Mouse (Mus musculus): ENCODE data around the gene Crocc. TPM values are rescaled to one million over a fixed set of nuclear protein-coding genes. Genes with fewer than 3 reads are reported as not detected.

Crocc gene
- polyA plus RNA-seq (2015; fragmentation: Nextera tagmentation; extraction: Ambion mirVana): 3.4 TPM in 2 replicates

GRCm38 (mm10) chr4:141060426-141061301 lies at the start of gene Crocc:
TSS of gene Crocc (minus strand) at chr4:141060550.

GRCm38 (mm10) chr4:141088033-141088432 lies 27.7 kb upstream of the Crocc start, which contains the start of gene Spata21:
TSS of gene Spata21 (plus strand) at chr4:141088333.

GRCm38 (mm10) chr4:141077681-141078509 lies 17.5 kb upstream of the Crocc start, which contains the start of gene Necap2:
TSS of gene Necap2 (minus strand) at chr4:141078357.

GRCm38 (mm10) chr4:141010118-141010517 lies 50.2 kb downstream of the Crocc start, which contains the start of gene Mfap2:
TSS of gene Mfap2 (plus strand) at chr4:141010418.

GRCm38 (mm10) chr4:140986711-140987395 lies 73.5 kb downstream of the Crocc start, which contains the start of gene Atp13a2:
TSS of gene Atp13a2 (plus strand) at chr4:140986873.

Other genes with a start within 250 kb of the Crocc start
- gene Padi3, start 249.9 kb downstream of the Crocc start, polyA plus RNA-seq (2015; fragmentation: Nextera tagmentation; extraction: Ambion mirVana): 0.14 TPM in 1 of 2 replicates, not detected in the other
- gene Padi1, start 214.8 kb downstream of the Crocc start, polyA plus RNA-seq (2015; fragmentation: Nextera tagmentation; extraction: Ambion mirVana): 0.11 TPM in 1 of 2 replicates, not detected in the other
- gene Padi2, start 154.2 kb downstream of the Crocc start, polyA plus RNA-seq (2015; fragmentation: Nextera tagmentation; extraction: Ambion mirVana): 3.7 and 3.8 TPM in 2 replicates
- gene Sdhb, start 99.3 kb downstream of the Crocc start, polyA plus RNA-seq (2015; fragmentation: Nextera tagmentation; extraction: Ambion mirVana): 611 and 636 TPM in 2 replicates
- gene Atp13a2, start 73.7 kb downstream of the Crocc start, polyA plus RNA-seq (2015; fragmentation: Nextera tagmentation; extraction: Ambion mirVana): 176 and 204 TPM in 2 replicates
- gene Mfap2, start 50.1 kb downstream of the Crocc start, polyA plus RNA-seq (2015; fragmentation: Nextera tagmentation; extraction: Ambion mirVana): 137 and 164 TPM in 2 replicates
- gene Necap2, start 17.8 kb upstream of the Crocc start, polyA plus RNA-seq (2015; fragmentation: Nextera tagmentation; extraction: Ambion mirVana): 56.6 and 57.3 TPM in 2 replicates
- gene Spata21, start 27.8 kb upstream of the Crocc start, polyA plus RNA-seq (2015; fragmentation: Nextera tagmentation; extraction: Ambion mirVana): 1.8 and 1.9 TPM in 2 replicates
- gene Szrd1, start 79.2 kb upstream of the Crocc start, polyA plus RNA-seq (2015; fragmentation: Nextera tagmentation; extraction: Ambion mirVana): 17.0 and 17.4 TPM in 2 replicates
- gene Fbxo42, start 87.4 kb upstream of the Crocc start, polyA plus RNA-seq (2015; fragmentation: Nextera tagmentation; extraction: Ambion mirVana): 17.6 and 18.1 TPM in 2 replicates
- 6.8 and 7.7 TPM in 2 replicates for gene Rsg1, start 153.4 kb upstream of the Crocc start, polyA plus RNA-seq (2015; fragmentation: Nextera tagmentation; extraction: Ambion mirVana)
- 2.4 and 2.9 TPM in 2 replicates for gene Arhgef19, start 178.9 kb upstream of the Crocc start, polyA plus RNA-seq (2015; fragmentation: Nextera tagmentation; extraction: Ambion mirVana)
- gene Epha2, start 240.7 kb upstream of the Crocc start, polyA plus RNA-seq (2015; fragmentation: Nextera tagmentation; extraction: Ambion mirVana): 0.45 and 0.59 TPM in 2 replicates

Measured in neural tube, postnatal 0 days (tissue).